In genomic region chr5:69511631-69512030, GRCm38 (mm10) we compare ENCODE assay signal across 27 mouse cellular contexts. TPM values are rescaled to one million over a fixed set of nuclear protein-coding genes. Genes with fewer than 3 reads are reported as not detected.
A peak's percentile ranks its signal among the peaks of the same experiment; 100 is the strongest.
DNase-seq lines count a peak whose midpoint lies in the region; ATAC-seq and TF ChIP-seq lines count a peak whose summit lies in the region.
"Had no signal": no experiment of that assay in that cellular context is flagged by ENCODE, and none has a peak within 500 bp of the region (broad histone marks: within the 10 kb centered on the region; RNA-seq: fewer than 3 reads in every experiment).

No protein-coding gene starts in this region.

- peak; percentile 4 for DNase-seq in adrenal gland, adult 8-10 months
- DNase-seq in adrenal gland, postnatal 14 days: no peak
- DNase-seq in embryonic facial prominence, embryonic 14.5 days (ENCODE audit: low spot score): peak; percentile 6
- DNase-seq in embryonic facial prominence, embryonic 10.5 days (ENCODE audit: low spot score): no peak
- peak; percentile 10 for DNase-seq in brain, adult 2 months (ENCODE audit: low read depth, low spot score)
- no peak for DNase-seq in left cerebral cortex, adult 2 months (ENCODE audit: extremely low spot score in 1 of 2, low spot score in 2 of 2)
- DNase-seq in spleen, postnatal 14 days (ENCODE audit: low spot score in 2 of 2): no peak
- DNase-seq: adrenal gland, postnatal 36 days; B cell, adult 2 months; cerebellum, adult 11-12 months; cerebellum, adult 8-10 months; cerebellum, postnatal 10 days; cerebellum, postnatal 36 days; forebrain, postnatal 0 days; gastrocnemius, adult 2 months; gastrocnemius, postnatal 14 days; heart, adult 11 months had no signal

- 39% methylated on average over 3 of the region's 3 CpGs for WGBS in embryonic facial prominence, embryonic 14.5 days
- 52% methylated on average over 3 of the region's 3 CpGs for WGBS in embryonic facial prominence, embryonic 10.5 days

- H3K4me3 ChIP-seq in embryonic facial prominence, embryonic 14.5 days (ENCODE audit: low read depth, low read length): no peak overlapping the region
- H3K4me3 ChIP-seq in embryonic facial prominence, embryonic 10.5 days: no peak overlapping the region
- H3K4me3 ChIP-seq in left cerebral cortex, adult 2 months: no peak overlapping the region
- H3K4me3 ChIP-seq: embryonic facial prominence, embryonic 13.5 days; forebrain, embryonic 10.5 days; gastrocnemius, adult 2 months; hindbrain, embryonic 12.5 days; hindbrain, embryonic 15.5 days had no signal

- no peak overlapping the region for H3K4me2 ChIP-seq in embryonic facial prominence, embryonic 14.5 days (ENCODE audit: low read depth, low read length)
- H3K4me2 ChIP-seq: embryonic facial prominence, embryonic 13.5 days; heart, embryonic 11.5 days; hindbrain, embryonic 12.5 days; hindbrain, embryonic 15.5 days had no signal

- no peak overlapping the region for H3K9ac ChIP-seq in embryonic facial prominence, embryonic 14.5 days (ENCODE audit: low read depth, low read length)
- H3K9ac ChIP-seq: embryonic facial prominence, embryonic 13.5 days; forebrain, postnatal 0 days; hindbrain, embryonic 12.5 days; hindbrain, embryonic 15.5 days had no signal

- intact Hi-C loops in left cerebral cortex, adult 2 months (cut with DNase I): no loop called here

- no peaks in the 10 kb centered on the region for H3K36me3 ChIP-seq in embryonic facial prominence, embryonic 14.5 days (ENCODE audit: control insufficient read depth, insufficient read depth, low read length)
- no peaks in the 10 kb centered on the region for H3K36me3 ChIP-seq in embryonic facial prominence, embryonic 10.5 days (replicated peaks)
- H3K36me3 ChIP-seq: embryonic facial prominence, embryonic 13.5 days; forebrain, embryonic 10.5 days; G1E; hindbrain, embryonic 12.5 days; hindbrain, embryonic 15.5 days had no signal

- no peaks in the 10 kb centered on the region for H3K27me3 ChIP-seq in embryonic facial prominence, embryonic 14.5 days (replicated peaks; ENCODE audit: control insufficient read depth, insufficient read depth, low read length)
- H3K27me3 ChIP-seq in embryonic facial prominence, embryonic 10.5 days (replicated peaks; ENCODE audit: low read depth, poor library complexity, severe bottlenecking): no peaks in the 10 kb centered on the region
- H3K27me3 ChIP-seq: CH12.LX; embryonic facial prominence, embryonic 13.5 days; hindbrain, embryonic 12.5 days; hindbrain, embryonic 15.5 days had no signal

- H3K27ac ChIP-seq in embryonic facial prominence, embryonic 14.5 days (replicated peaks; ENCODE audit: low read depth, low read length): no peak overlapping the region
- no peak overlapping the region for H3K27ac ChIP-seq in embryonic facial prominence, embryonic 10.5 days (replicated peaks)
- no peak overlapping the region for H3K27ac ChIP-seq in left cerebral cortex, adult 2 months
- H3K27ac ChIP-seq: embryonic facial prominence, embryonic 13.5 days; forebrain, embryonic 10.5 days; gastrocnemius, adult 2 months; hindbrain, embryonic 12.5 days; hindbrain, embryonic 15.5 days had no signal

- no peaks in the 10 kb centered on the region for H3K4me1 ChIP-seq in embryonic facial prominence, embryonic 14.5 days (ENCODE audit: control insufficient read depth, insufficient read depth, low read length)
- H3K4me1 ChIP-seq in embryonic facial prominence, embryonic 10.5 days: no peaks in the 10 kb centered on the region
- H3K4me1 ChIP-seq: embryonic facial prominence, embryonic 13.5 days; forebrain, embryonic 10.5 days; hindbrain, embryonic 12.5 days; hindbrain, embryonic 15.5 days had no signal

- no peak for TF ChIP-seq CTCF in left cerebral cortex, adult 2 months (IDR thresholded peaks at IDR 0.05)

- no peaks in the 10 kb centered on the region for H3K9me3 ChIP-seq in embryonic facial prominence, embryonic 14.5 days (ENCODE audit: control insufficient read depth, low read length)
- H3K9me3 ChIP-seq in embryonic facial prominence, embryonic 10.5 days: no peaks in the 10 kb centered on the region
- H3K9me3 ChIP-seq: embryonic facial prominence, embryonic 13.5 days; forebrain, embryonic 10.5 days; G1E; hindbrain, embryonic 12.5 days; hindbrain, embryonic 15.5 days had no signal

- ATAC-seq in embryonic facial prominence, embryonic 14.5 days (ENCODE audit: low read depth): no peak
- ATAC-seq: forebrain, embryonic 14.5 days; forebrain, postnatal 0 days; intestine, postnatal 0 days had no signal

RNA-seq across cellular contexts. Expression of gene Yipf7, which starts 30.8 kb away (rescaled TPM):
- not detected for total RNA-seq in adrenal gland, adult 8-10 months (2022)
- 0.70 TPM in 1 of 2 replicates, not detected in the other for total RNA-seq in adrenal gland, postnatal 14 days (2021)
- 2.9 and 3.5 TPM in 2 replicates for polyA plus RNA-seq in embryonic facial prominence, embryonic 14.5 days (2014; fragmentation: Nextera tagmentation; extraction: Ambion mirVana)
- polyA plus RNA-seq in embryonic facial prominence, embryonic 10.5 days (2016; fragmentation: Nextera tagmentation; extraction: Ambion mirVana): not detected in 2 replicates
- not detected for total RNA-seq in left cerebral cortex, adult 2 months (2021)
- total RNA-seq: adrenal gland, postnatal 36 days; CH12.LX; forebrain, postnatal 0 days; G1E; hematopoietic stem cell, adult 5-6 weeks had no signal
- polyA plus RNA-seq: embryonic facial prominence, embryonic 13.5 days; forebrain, embryonic 10.5 days; forebrain, embryonic 14.5 days; forebrain, postnatal 0 days; G1E; hindbrain, embryonic 15.5 days; intestine, postnatal 0 days had no signal

RNA-seq across cellular contexts. Expression of gene Guf1, which starts 45.1 kb away (rescaled TPM):
- total RNA-seq in adrenal gland, adult 8-10 months (2022): 10 to 100 TPM; 16.4 to 24.7 (median 19.5) TPM
- total RNA-seq in adrenal gland, postnatal 14 days (2021): 29.4 and 29.9 TPM in 2 replicates
- 36.5 and 42.2 TPM in 2 replicates for polyA plus RNA-seq in embryonic facial prominence, embryonic 14.5 days (2014; fragmentation: Nextera tagmentation; extraction: Ambion mirVana)
- 48.4 and 49.5 TPM in 2 replicates for polyA plus RNA-seq in embryonic facial prominence, embryonic 10.5 days (2016; fragmentation: Nextera tagmentation; extraction: Ambion mirVana)
- 10 to 100 TPM; 21.3 to 24.1 TPM for total RNA-seq in left cerebral cortex, adult 2 months (2021)

Comparison
In these comparisons a context has a peak if more than half of its experiments do, and no peak if none do; other contexts are left out.
1. DNase-seq: peak in adrenal gland, adult 8-10 months (single experiment), embryonic facial prominence, embryonic 14.5 days (single experiment) and brain, adult 2 months (single experiment); none in adrenal gland, postnatal 14 days (single experiment), embryonic facial prominence, embryonic 10.5 days (single experiment), left cerebral cortex, adult 2 months (0 of 2) and spleen, postnatal 14 days (0 of 2).